Mouse (Mus musculus): ENCODE data around the gene Tmem132d. TPM values are rescaled to one million over a fixed set of nuclear protein-coding genes. Genes with fewer than 3 reads are reported as not detected.

Tmem132d gene
- polyA plus RNA-seq (2012; rRNA removed), result not detected in 2 replicates

GRCm38 (mm10) chr5:128432916-128433315, at the start of gene Tmem132d:
Tmem132d (minus strand) TSS chr5:128433077.

Other genes starting within 250 kb of the Tmem132d start
- gene Fzd10, start 167.8 kb upstream of the Tmem132d start, polyA plus RNA-seq (2012; rRNA removed), result 0.67 and 0.71 TPM in 2 replicates